Mouse (Mus musculus): Measurements from ENCODE around the gene Pgap1.

DNA sequence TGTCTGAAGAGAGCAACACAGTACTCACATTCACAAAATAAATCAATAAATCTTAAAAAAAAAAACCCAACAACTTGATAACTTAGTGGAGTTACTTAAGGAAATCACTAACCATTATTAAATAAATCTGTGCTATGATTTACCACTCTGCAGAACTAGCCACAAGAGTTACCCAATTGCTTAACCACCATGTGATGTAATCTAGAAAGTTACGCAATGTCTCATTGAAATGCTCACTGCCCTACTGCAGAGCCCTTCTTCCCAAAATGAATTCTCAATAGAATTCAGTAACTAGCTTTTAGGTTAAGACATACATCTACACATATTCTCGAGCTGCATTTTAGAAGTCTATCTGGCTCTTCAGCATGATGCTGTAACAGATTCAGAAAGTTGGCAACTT is 33.8 kb downstream of the Pgap1 start:
- TF ChIP-seq CTCF (IDR thresholded peaks at IDR 0.05; ENCODE audit: borderline replicate concordance, control insufficient read depth, extremely low read depth, insufficient read depth, low read length, poor library complexity) (no peak), POLR2A (IDR thresholded peaks at IDR 0.05; ENCODE audit: control insufficient read depth, extremely low read depth, insufficient read depth, low read length, poor library complexity) (no peak)

Measured in thymus, adult 2 months (tissue).